Mouse (Mus musculus) MEL (cell line): ENCODE results near the gene Thoc5. TPM values are rescaled to one million over a fixed set of nuclear protein-coding genes. Genes with fewer than 3 reads are reported as not detected.

Source experiments
- DNase-seq: peaks from one replicate; pipeline ENCODE4 v3.0.0; 2011; ENCODE audit warnings: low read depth, low spot score
- H3K27ac ChIP-seq: 2 replicates; pipeline ENCODE4 v1.5.1; 2012; ENCODE audit warnings: low read depth, mild to moderate bottlenecking, control low read depth, low read length, moderate library complexity; ENCODE audit not compliant: control insufficient read depth
- H3K27me3 ChIP-seq, 2 experiments: fragments of 150-350 bp in 1 of 2; sonication (generic) in 1 of 2; 2 replicates each; pipeline ENCODE4 v1.6.1; 2012; ENCODE audit warnings: low read length in 2 of 2, mild to moderate bottlenecking in 2 of 2, improper control_type of control experiment in 1 of 2, moderate library complexity in 1 of 2; ENCODE audit not compliant: insufficient read depth in 2 of 2, control insufficient read depth in 1 of 2
- H3K36me3 ChIP-seq, 2 experiments: 2 replicates each; pipeline ENCODE4 v1.6.1; 2012 to 2014; ENCODE audit warnings: low read length in 2 of 2, improper control_type of control experiment in 1 of 2, inconsistent platforms in 1 of 2, mild to moderate bottlenecking in 1 of 2; ENCODE audit not compliant: insufficient read depth in 2 of 2, control insufficient read depth in 1 of 2
- H3K4me1 ChIP-seq, 2 experiments: fragments of 150-350 bp in 1 of 2; sonication (generic) in 1 of 2; 2 replicates each; pipeline ENCODE4 v1.6.1; 2012; ENCODE audit warnings: low read length in 2 of 2, improper control_type of control experiment in 1 of 2, mild to moderate bottlenecking in 1 of 2; ENCODE audit not compliant: insufficient read depth in 2 of 2, control insufficient read depth in 1 of 2
- H3K4me3 ChIP-seq, 2 experiments: fragments of 150-350 bp in 1 of 2; sonication (generic) in 1 of 2; 2 replicates each; pipeline ENCODE4 v1.5.1; 2012; ENCODE audit warnings: low read depth in 2 of 2, low read length in 2 of 2, mild to moderate bottlenecking in 2 of 2, moderate library complexity in 2 of 2, control low read depth in 1 of 2, improper control_type of control experiment in 1 of 2; ENCODE audit not compliant: control insufficient read depth in 1 of 2, insufficient read depth in 1 of 2
- H3K79me2 ChIP-seq: 2 replicates; pipeline ENCODE4 v1.6.1; 2012; ENCODE audit warnings: mild to moderate bottlenecking, low read length, moderate library complexity; ENCODE audit not compliant: control insufficient read depth, poor library complexity, insufficient read depth
- H3K9ac ChIP-seq: 2 replicates; pipeline ENCODE4 v1.6.1; 2012; ENCODE audit warnings: low read depth, mild to moderate bottlenecking, control low read depth, low read length, moderate library complexity; ENCODE audit not compliant: control insufficient read depth, poor library complexity, severe bottlenecking
- H3K9me3 ChIP-seq: fragments of 150-350 bp; sonication (generic); replicated peaks from 2 replicates; pipeline ENCODE4 v1.6.1; 2012; ENCODE audit warnings: mild to moderate bottlenecking, low read length, improper control_type of control experiment, moderate library complexity; ENCODE audit not compliant: insufficient read depth
- CHD1 ChIP-seq: IDR thresholded peaks from 2 replicates; pipeline ENCODE4 v1.6.1; 2012; ENCODE audit warnings: low read depth, mild to moderate bottlenecking, inconsistent platforms, low read length, improper control_type of control experiment
- CHD2 ChIP-seq: IDR thresholded peaks from 2 replicates; pipeline ENCODE4 v1.6.1; 2011; ENCODE audit warnings: low read length, improper control_type of control experiment
- CTCF ChIP-seq, 3 experiments: IDR thresholded peaks in 2 of 3; conservative IDR thresholded peaks in 1 of 3; 2 replicates each; pipeline ENCODE4 v1.5.1; 2011 to 2012; ENCODE audit warnings: low read length in 3 of 3, low read depth in 2 of 3, mild to moderate bottlenecking in 2 of 3, improper control_type of control experiment in 1 of 3, inconsistent platforms in 1 of 3, mixed read lengths in 1 of 3, moderate library complexity in 1 of 3; ENCODE audit not compliant: control insufficient read depth in 1 of 3, insufficient read depth in 1 of 3, poor library complexity in 1 of 3, severe bottlenecking in 1 of 3
- ELF1 ChIP-seq: IDR thresholded peaks from 2 replicates; pipeline ENCODE4 v1.6.1; 2014; ENCODE audit warnings: low read depth, mild to moderate bottlenecking, inconsistent platforms, low read length, improper control_type of control experiment, moderate library complexity
- EP300 ChIP-seq, 2 experiments: IDR thresholded peaks; 2 replicates each; pipeline ENCODE4 v1.6.1; 2011; ENCODE audit warnings: improper control_type of control experiment in 2 of 2, low read length in 2 of 2, low read depth in 1 of 2, mild to moderate bottlenecking in 1 of 2
- ETS1 ChIP-seq: IDR thresholded peaks from 2 replicates; pipeline ENCODE4 v1.6.1; 2012; ENCODE audit warnings: low read depth, mild to moderate bottlenecking, inconsistent platforms, low read length, improper control_type of control experiment, moderate library complexity
- GABPA ChIP-seq: IDR thresholded peaks from 2 replicates; pipeline ENCODE4 v1.6.1; 2012; ENCODE audit warnings: low read depth, mild to moderate bottlenecking, inconsistent platforms, low read length, improper control_type of control experiment, moderate library complexity
- GATA1 ChIP-seq: IDR thresholded peaks from 2 replicates; pipeline ENCODE4 v1.6.1; 2011; ENCODE audit warnings: low read depth, low read length, improper control_type of control experiment
- HCFC1 ChIP-seq: IDR thresholded peaks from 2 replicates; pipeline ENCODE4 v1.6.1; 2012; ENCODE audit warnings: low read depth, mild to moderate bottlenecking, inconsistent platforms, low read length, improper control_type of control experiment, moderate library complexity
- JUND ChIP-seq: IDR thresholded peaks from 2 replicates; pipeline ENCODE4 v1.6.1; 2011; ENCODE audit warnings: low read depth, mild to moderate bottlenecking, improper control_type of control experiment, low read length
- KAT2A ChIP-seq: conservative IDR thresholded peaks from 2 replicates; pipeline ENCODE4 v1.6.1; 2012; ENCODE audit warnings: low read depth, low read length, improper control_type of control experiment, inconsistent platforms
- MAFK ChIP-seq: IDR thresholded peaks from 2 replicates; pipeline ENCODE4 v1.6.1; 2011; ENCODE audit warnings: low read depth, mild to moderate bottlenecking, low read length, improper control_type of control experiment, borderline replicate concordance
- MAX ChIP-seq: IDR thresholded peaks from 2 replicates; pipeline ENCODE4 v1.6.1; 2011; ENCODE audit warnings: low read length, improper control_type of control experiment
- MAZ ChIP-seq: IDR thresholded peaks from 2 replicates; pipeline ENCODE4 v1.6.1; 2012; ENCODE audit warnings: low read depth, mild to moderate bottlenecking, inconsistent platforms, low read length, improper control_type of control experiment
- MEF2A ChIP-seq: IDR thresholded peaks from 2 replicates; pipeline ENCODE4 v1.6.1; 2014; ENCODE audit warnings: low read depth, mild to moderate bottlenecking, inconsistent platforms, low read length, improper control_type of control experiment; ENCODE audit not compliant: poor library complexity, insufficient replicate concordance, severe bottlenecking; ENCODE audit errors: extremely low read depth
- MXI1 ChIP-seq: IDR thresholded peaks from 2 replicates; pipeline ENCODE4 v1.6.1; 2011; ENCODE audit warnings: mild to moderate bottlenecking, low read depth, low read length, improper control_type of control experiment
- MYC ChIP-seq: IDR thresholded peaks from 2 replicates; pipeline ENCODE4 v1.6.1; 2011; ENCODE audit warnings: low read depth, mild to moderate bottlenecking, low read length, improper control_type of control experiment, moderate library complexity
- NELFE ChIP-seq: IDR thresholded peaks from 2 replicates; pipeline ENCODE4 v1.6.1; 2011; ENCODE audit warnings: low read depth, low read length, improper control_type of control experiment
- NRF1 ChIP-seq: IDR thresholded peaks from 2 replicates; pipeline ENCODE4 v1.6.1; 2014; ENCODE audit warnings: low read depth, mild to moderate bottlenecking, inconsistent platforms, low read length, improper control_type of control experiment, moderate library complexity; ENCODE audit not compliant: poor library complexity, insufficient read depth, severe bottlenecking
- POLR2A ChIP-seq, 2 experiments: IDR thresholded peaks; 2 replicates each; pipeline ENCODE4 v1.6.1; 2011 to 2012; ENCODE audit warnings: low read length in 2 of 2, mild to moderate bottlenecking in 2 of 2, control low read depth in 1 of 2, improper control_type of control experiment in 1 of 2, low read depth in 1 of 2, moderate library complexity in 1 of 2; ENCODE audit not compliant: control insufficient read depth in 1 of 2, insufficient read depth in 1 of 2, poor library complexity in 1 of 2
- POLR2AphosphoS2 ChIP-seq: IDR thresholded peaks from 2 replicates; pipeline ENCODE4 v1.6.1; 2011; ENCODE audit warnings: low read length, improper control_type of control experiment
- RCOR1 ChIP-seq: IDR thresholded peaks from 2 replicates; pipeline ENCODE4 v1.6.1; 2012; ENCODE audit warnings: low read depth, mild to moderate bottlenecking, inconsistent platforms, low read length, improper control_type of control experiment
- SIN3A ChIP-seq: IDR thresholded peaks from 2 replicates; pipeline ENCODE4 v1.6.1; 2012; ENCODE audit warnings: low read length, improper control_type of control experiment, inconsistent platforms
- SMC3 ChIP-seq: IDR thresholded peaks from 2 replicates; pipeline ENCODE4 v1.6.1; 2011; ENCODE audit warnings: low read depth, low read length, improper control_type of control experiment
- TBP ChIP-seq: IDR thresholded peaks from 2 replicates; pipeline ENCODE4 v1.8.0; 2011; ENCODE audit warnings: low read depth, low read length, improper control_type of control experiment
- TCF12 ChIP-seq: IDR thresholded peaks from 2 replicates; pipeline ENCODE4 v1.6.1; 2014; ENCODE audit warnings: low read depth, mild to moderate bottlenecking, inconsistent platforms, low read length, improper control_type of control experiment, moderate library complexity
- UBTF ChIP-seq: IDR thresholded peaks from 2 replicates; pipeline ENCODE4 v1.6.1; 2012; ENCODE audit warnings: low read depth, mild to moderate bottlenecking, inconsistent platforms, low read length, improper control_type of control experiment, moderate library complexity, borderline replicate concordance; ENCODE audit not compliant: insufficient read depth
- USF2 ChIP-seq, 2 experiments: IDR thresholded peaks; 2 replicates each; pipeline ENCODE4 v1.6.1; 2011 to 2012; ENCODE audit warnings: improper control_type of control experiment in 2 of 2, low read length in 2 of 2, borderline replicate concordance in 1 of 2, inconsistent platforms in 1 of 2, low read depth in 1 of 2, mild to moderate bottlenecking in 1 of 2; ENCODE audit not compliant: insufficient read depth in 1 of 2
- ZC3H11A ChIP-seq: IDR thresholded peaks from 2 replicates; pipeline ENCODE4 v1.6.1; 2012; ENCODE audit warnings: low read depth, mild to moderate bottlenecking, inconsistent platforms, low read length, improper control_type of control experiment
- ZKSCAN1 ChIP-seq: IDR thresholded peaks from 2 replicates; pipeline ENCODE4 v1.6.1; 2012; ENCODE audit warnings: low read depth, mild to moderate bottlenecking, inconsistent platforms, low read length, improper control_type of control experiment, moderate library complexity
- ZMIZ1 ChIP-seq: IDR thresholded peaks from 2 replicates; pipeline ENCODE4 v1.6.1; 2012; ENCODE audit warnings: low read depth, mild to moderate bottlenecking, inconsistent platforms, low read length, improper control_type of control experiment, moderate library complexity
- polyA plus RNA-seq, 2 experiments: library from polyadenylated mRNA; stranded (reverse) in 1 of 2; unstranded in 1 of 2; fragments of >175 nt in 1 of 2; fragments of >200 nt in 1 of 2; gene quantifications; 2 replicates each; pipeline versions ENCODE4 v1.2.1 to v1.2.4; 2012; ENCODE audit warnings: low replicate concordance in 2 of 2, low read depth in 1 of 2; ENCODE audit not compliant: insufficient read length in 2 of 2, insufficient read depth in 1 of 2, missing spikeins in 1 of 2
- total RNA-seq: library from RNA; depleted of rRNA; stranded (reverse); fragments of 300-350 nt; gene quantifications from 2 replicates; pipeline ENCODE4 v1.2.3, GENCODE M21; 2012

Gene Thoc5
- total and polyA plus RNA-seq, 3 experiments, result 69.1 to 80.4 (median 72.0) TPM

DNA sequence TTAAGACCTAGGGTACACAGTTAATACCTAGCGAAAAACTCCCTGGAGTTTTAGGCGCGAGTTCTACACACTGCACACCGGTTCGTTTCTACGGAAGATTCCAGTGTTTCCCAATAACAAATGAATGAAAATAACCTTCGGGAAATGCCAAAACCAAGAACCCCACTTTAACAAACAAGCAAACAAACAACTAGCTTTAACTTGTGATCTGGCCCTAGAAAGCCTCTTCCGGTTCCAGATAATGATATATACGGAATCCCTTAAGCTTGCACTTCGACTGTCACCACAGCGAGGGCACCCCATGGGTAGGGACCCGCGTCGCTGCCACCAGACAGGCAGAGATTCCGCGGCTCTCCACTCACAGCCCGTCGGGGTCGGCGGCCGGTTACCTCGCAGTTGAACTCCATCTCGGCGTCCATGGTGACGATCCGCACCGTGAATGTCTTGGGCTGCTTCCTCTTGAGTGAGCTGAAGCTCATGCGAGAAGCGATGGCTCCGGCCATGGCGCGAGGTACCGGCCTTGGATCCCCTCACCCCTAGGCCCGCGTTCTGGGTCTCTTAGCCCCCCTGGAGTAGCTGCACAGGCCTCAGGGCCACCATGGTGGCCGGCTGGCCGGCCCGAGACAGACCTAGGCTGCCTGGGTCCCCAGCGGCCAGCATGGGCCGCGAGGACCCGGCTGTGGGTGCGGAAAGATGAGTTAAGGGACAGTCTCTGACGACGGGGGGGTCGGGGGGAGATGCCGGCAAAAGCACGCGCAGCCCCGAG lies 46.5 kb upstream of the Thoc5 start (continued):
- TF ChIP-seq MEF2A (no peak), SMC3 (no peak), RCOR1 (no peak), MYC (0 out of 2 replicates have a peak, but pooled peaks have one; percentile 17), MXI1 (peak; percentile 71), TBP (peak; percentile 66; the same call in 1 of the 2 replicates), TCF12 (no peak), GABPA (no peak), JUND (no peak)

DNA sequence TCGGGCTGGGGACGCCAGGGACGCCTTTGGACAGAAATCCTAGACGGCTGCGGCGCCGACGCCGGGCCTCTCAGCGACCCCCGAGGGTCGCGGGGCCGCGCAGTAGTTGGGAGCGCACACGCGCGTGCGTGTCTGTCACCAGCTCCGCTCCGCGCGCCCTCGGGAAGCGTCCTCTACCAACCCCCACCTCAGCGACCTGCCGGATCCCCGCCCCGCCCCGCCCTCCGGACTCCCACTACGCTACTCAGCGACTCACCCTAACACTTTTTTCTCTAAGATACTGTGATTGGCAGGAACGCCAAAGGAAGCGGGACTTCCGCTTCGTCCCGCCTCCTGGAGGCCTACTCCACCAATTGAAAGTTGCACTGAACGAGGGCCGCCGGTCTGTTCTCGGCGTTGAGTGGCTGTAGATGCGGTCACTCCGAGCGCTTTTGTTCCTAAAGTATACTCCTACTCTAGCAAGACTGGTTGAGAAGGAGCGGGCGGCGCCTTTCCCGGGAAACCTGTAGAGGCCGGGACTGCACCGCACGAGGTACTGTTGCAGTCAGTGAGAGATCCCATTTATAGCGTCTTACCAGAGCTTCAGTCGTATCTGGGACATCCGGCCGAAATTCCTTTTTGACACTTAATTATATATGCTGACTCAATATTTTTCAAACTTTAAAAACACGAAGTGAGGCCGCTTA lies 45.7 kb upstream of the Thoc5 start, which contains the start of gene Nf2:
Gene Nf2 (minus strand): TSS at position 279 of the 686 bp plus-strand sequence.
- Histone ChIP-seq H3K79me2 (peaks cover 35% of the 10 kb centered on the region), H3K36me3 (peaks cover 0 to 14% of the 10 kb centered on the region in 2 experiments; a peak in 2 of 4 replicates), H3K27me3 (no peaks in the 10 kb centered on the region), H3K4me3 (peak within 1 kb of the TSS; percentile 77 to 98), H3K9ac (peak within 1 kb of the TSS; percentile 96), H3K9me3 (no peaks in the 10 kb centered on the region), H3K27ac (peak within 1 kb of the TSS; percentile 81), H3K4me1 (peaks cover 0 to 11% of the 10 kb centered on the region in 2 experiments; a peak in 1 of 4 replicates)
- no peak for TF ChIP-seq RCOR1
- TF ChIP-seq USF2 (IDR thresholded peaks at IDR 0.05; ENCODE audit: borderline replicate concordance in 1 of 2, insufficient read depth in 1 of 2, low read depth in 1 of 2, low read length in 2 of 2), result no peak
- TF ChIP-seq ELF1, result peak; percentile 94
- TF ChIP-seq CHD2, result peak; percentile 90
- TF ChIP-seq SIN3A, result peak; percentile 69; the same call in 1 of the 2 replicates
- no peak for TF ChIP-seq JUND
- TF ChIP-seq CHD1, result no peak
- peak; percentile 68 for TF ChIP-seq MYC
- peak; percentile 93 for TF ChIP-seq MAFK
- peak; percentile 42; the same call in 1 of the 2 replicates for TF ChIP-seq MAZ
- peak; percentile 54; the same call in 1 of the 2 replicates for TF ChIP-seq POLR2AphosphoS2
- peak; percentile 85 for TF ChIP-seq KAT2A
- TF ChIP-seq HCFC1, result peak; percentile 94
- no peak for TF ChIP-seq ETS1
- no peak; a peak in 1 of 4 replicates for TF ChIP-seq EP300 (IDR thresholded peaks at IDR 0.05; ENCODE audit: low read depth in 1 of 2, low read length in 2 of 2)
- 0 out of 2 replicates have a peak, but pooled peaks have one; percentile 9 for TF ChIP-seq UBTF
- TF ChIP-seq MXI1, result peak; percentile 92
- TF ChIP-seq SMC3, result no peak
- peak; percentile 72; the same call in 1 of the 2 replicates for TF ChIP-seq TBP
- peak; percentile 81 for TF ChIP-seq MAX
- TF ChIP-seq GATA1, result no peak
- no peak for TF ChIP-seq ZKSCAN1
- peak; percentile 85 for TF ChIP-seq NELFE
- TF ChIP-seq ZC3H11A, result no peak
- TF ChIP-seq CTCF (IDR thresholded peaks at IDR 0.05 in 2 of 3, conservative IDR thresholded peaks at IDR 0.05 in 1 of 3; ENCODE audit: control insufficient read depth in 1 of 3, insufficient read depth in 1 of 3, low read depth in 2 of 3, low read length in 3 of 3, poor library complexity in 1 of 3, severe bottlenecking in 1 of 3), result no peak
- peak; percentile 65; the same call in 1 of the 2 replicates for TF ChIP-seq ZMIZ1
- peak in 1 of 2 experiments; percentile 93 for TF ChIP-seq POLR2A (IDR thresholded peaks at IDR 0.05; ENCODE audit: control insufficient read depth in 1 of 2, insufficient read depth in 1 of 2, low read depth in 1 of 2, low read length in 2 of 2, poor library complexity in 1 of 2)
- TF ChIP-seq NRF1, result peak; percentile 66
- DNase-seq, result peak; percentile 100
